Mouse (Mus musculus) C2C12 (cell line): Measurements from ENCODE around the gene Ifitm1. TPM values are rescaled to one million over a fixed set of nuclear protein-coding genes. Genes with fewer than 3 reads are reported as not detected.
A peak's percentile ranks its signal among the peaks of the same experiment; 100 is the strongest.

Experiments used
- H3K27me3 ChIP-seq: one replicate; pipeline ENCODE4 v1.6.1; 2011; ENCODE audit not compliant: control insufficient read depth, insufficient read depth, insufficient read length
- H3K36me3 ChIP-seq: one replicate; pipeline ENCODE4 v1.6.1; 2011; ENCODE audit not compliant: control insufficient read depth, insufficient read depth
- H3K4me3 ChIP-seq: one replicate; pipeline ENCODE4 v1.5.1; 2011; ENCODE audit warnings: mild to moderate bottlenecking, control low read depth; ENCODE audit not compliant: poor library complexity, insufficient read depth, severe bottlenecking
- H3K79me2 ChIP-seq: one replicate; pipeline ENCODE4 v1.6.1; 2011; ENCODE audit not compliant: control insufficient read depth, insufficient read depth
- H3K79me3 ChIP-seq: one replicate; pipeline ENCODE4 v1.6.1; 2011; ENCODE audit warnings: low read depth, control low read depth
- H3ac ChIP-seq: one replicate; pipeline ENCODE3; 2011; ENCODE audit warnings: low read depth; ENCODE audit not compliant: control insufficient read depth, insufficient read length
- CEBPB ChIP-seq: IDR thresholded peaks from one replicate; pipeline ENCODE4 v1.6.1; 2011; ENCODE audit warnings: low read depth, mild to moderate bottlenecking, control low read depth, moderate library complexity
- CTCF ChIP-seq: IDR thresholded peaks from one replicate; pipeline ENCODE4 v1.5.1; 2011; ENCODE audit not compliant: control insufficient read depth, insufficient read depth, insufficient read length
- FOSL1 ChIP-seq: IDR thresholded peaks from one replicate; pipeline ENCODE4 v1.8.0; 2011; ENCODE audit warnings: mild to moderate bottlenecking, low read length; ENCODE audit not compliant: poor library complexity, insufficient read depth, severe bottlenecking
- MAX ChIP-seq: IDR thresholded peaks from one replicate; pipeline ENCODE4 v1.6.1; 2011; ENCODE audit warnings: mild to moderate bottlenecking, control low read depth
- MYOD1 ChIP-seq: IDR thresholded peaks from one replicate; pipeline ENCODE4 v1.6.1; 2011; ENCODE audit warnings: low read depth; ENCODE audit not compliant: control insufficient read depth, insufficient read length
- MYOG ChIP-seq: IDR thresholded peaks from one replicate; pipeline ENCODE4 v1.6.1; 2011; ENCODE audit not compliant: control insufficient read depth, insufficient read length; ENCODE audit errors: extremely low read depth
- USF1 ChIP-seq: IDR thresholded peaks from one replicate; pipeline ENCODE4 v1.6.1; 2011; ENCODE audit warnings: low read depth, mild to moderate bottlenecking, control low read depth, moderate library complexity
- polyA plus RNA-seq: library from polyadenylated mRNA; unstranded; fragments of >200 nt; fragmentation: generic; extraction: Trizol; gene quantifications from one replicate; pipeline ENCODE4 v1.2.1, GENCODE M21; 2012; ENCODE audit warnings: missing spikeins

The Ifitm1 gene
- polyA plus RNA-seq, 1 experiment: 60.7 TPM

DNA sequence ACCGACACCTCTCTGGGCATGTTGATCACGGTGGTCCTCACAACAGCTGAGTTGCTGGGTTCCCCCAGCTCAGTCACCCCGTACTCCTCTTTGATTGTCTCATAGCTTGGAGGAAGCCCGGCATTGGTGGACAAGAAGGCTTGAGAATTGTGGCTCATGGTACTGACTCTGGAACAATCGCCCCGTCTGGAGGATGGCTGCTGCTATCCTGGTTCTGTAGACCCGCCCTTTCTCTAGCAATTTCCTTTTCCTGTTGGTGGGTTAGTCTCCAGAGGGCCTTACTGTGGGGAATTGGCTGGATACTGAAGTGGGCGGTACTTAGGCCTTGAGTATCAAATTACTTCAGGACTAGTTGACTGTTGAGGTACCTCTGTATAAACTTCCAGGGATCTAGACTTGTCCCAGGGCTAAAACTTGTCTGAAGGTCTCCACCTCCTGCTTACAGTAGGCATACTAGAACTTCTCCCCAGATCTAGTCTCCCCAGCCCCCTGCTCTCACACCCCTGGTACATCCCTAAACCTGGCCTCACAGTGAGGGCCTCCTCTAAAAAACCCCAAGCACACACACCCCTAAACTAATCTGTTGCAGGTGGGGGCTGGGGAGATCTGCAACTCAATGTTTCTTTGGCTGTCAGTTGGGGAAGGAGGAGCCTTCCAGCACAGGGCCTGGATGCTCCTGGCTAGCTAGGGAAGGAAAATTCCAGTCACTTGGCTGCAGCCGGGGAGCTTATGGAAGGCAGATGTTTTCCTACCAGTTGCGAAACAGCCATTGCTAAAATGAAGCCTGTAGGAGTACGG, 11.1 kb upstream of the Ifitm1 start, which contains the start of the genes Gm45717 and Ifitm2:
Gene Gm45717, minus strand, starts transcription at position 180 of the 798 bp plus-strand sequence.
Gene Ifitm2, minus strand, starts transcription at position 230 of the 798 bp plus-strand sequence.
- peaks cover 48% of the 10 kb centered on the region for H3K79me2 ChIP-seq
- no peaks in the 10 kb centered on the region for H3K27me3 ChIP-seq
- peak within 1 kb of the TSS; percentile 82 for H3K4me3 ChIP-seq
- peak within 1 kb of the TSS; percentile 87 for H3ac ChIP-seq
- H3K36me3 ChIP-seq: peaks cover 9% of the 10 kb centered on the region
- TF ChIP-seq CEBPB: peak; percentile 93
- peak; percentile 30 for TF ChIP-seq MAX
- TF ChIP-seq USF1: no peak
- TF ChIP-seq CTCF: no peak
- peaks cover 39% of the 10 kb centered on the region for H3K79me3 ChIP-seq

DNA sequence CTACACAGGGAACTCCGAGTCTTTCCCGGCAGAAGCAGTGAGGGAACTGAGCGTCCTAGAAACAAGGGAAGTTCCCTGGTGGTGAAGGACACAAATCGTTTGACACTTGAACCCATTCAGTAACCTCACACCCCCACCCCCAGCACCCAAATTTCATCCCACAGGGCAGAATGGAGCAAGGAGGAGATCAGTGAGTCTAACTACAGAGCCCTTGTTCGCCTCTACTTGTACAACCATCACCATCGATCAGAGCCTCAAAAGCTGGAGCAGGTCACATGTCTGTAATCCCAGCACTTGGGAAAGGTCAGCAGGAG, 10.5 kb upstream of the Ifitm1 start:
- Histone ChIP-seq H3K79me3 (peaks cover 38% of the 10 kb centered on the region), H3K79me2 (peaks cover 43% of the 10 kb centered on the region), H3K27me3 (no peaks in the 10 kb centered on the region), H3ac (no peak overlapping the region), H3K36me3 (peaks cover 9% of the 10 kb centered on the region), H3K4me3 (no peak overlapping the region)
- no peak for TF ChIP-seq MYOG
- TF ChIP-seq FOSL1: no peak
- no peak for TF ChIP-seq MYOD1
- no peak for TF ChIP-seq USF1
- no peak for TF ChIP-seq MAX
- no peak for TF ChIP-seq CEBPB
- no peak for TF ChIP-seq CTCF

- no peaks in the 10 kb centered on the region for H3K27me3 ChIP-seq
- no peak overlapping the region for H3K4me3 ChIP-seq
- H3K79me2 ChIP-seq: peaks cover 14% of the 10 kb centered on the region
- peaks cover 13% of the 10 kb centered on the region for H3K79me3 ChIP-seq
- no peaks in the 10 kb centered on the region for H3K36me3 ChIP-seq
- no peak overlapping the region for H3ac ChIP-seq
- TF ChIP-seq CTCF (peak; percentile 4), CEBPB (no peak)
Observed at GRCm38 (mm10) chr7:140959181-140959901, 7.7 kb upstream of the Ifitm1 start.

- Histone ChIP-seq H3K27me3 (no peaks in the 10 kb centered on the region), H3K79me2 (peaks cover 8% of the 10 kb centered on the region), H3ac (no peak overlapping the region), H3K36me3 (no peaks in the 10 kb centered on the region), H3K4me3 (no peak overlapping the region), H3K79me3 (peaks cover 7% of the 10 kb centered on the region)
- TF ChIP-seq MAX (no peak), CEBPB (no peak), MYOD1 (no peak), MYOG (no peak), CTCF (no peak), USF1 (no peak), FOSL1 (no peak)
Observed at GRCm38 (mm10) chr7:140960026-140960425, 7.0 kb upstream of the Ifitm1 start.

- H3K36me3 ChIP-seq: no peaks in the 10 kb centered on the region
- H3K79me3 ChIP-seq: no peaks in the 10 kb centered on the region
- H3ac ChIP-seq: no peak overlapping the region
- H3K27me3 ChIP-seq: no peaks in the 10 kb centered on the region
- no peak overlapping the region for H3K4me3 ChIP-seq
- TF ChIP-seq CEBPB: no peak
- no peak for TF ChIP-seq USF1
- no peak for TF ChIP-seq CTCF
- H3K79me2 ChIP-seq: no peaks in the 10 kb centered on the region
Observed at GRCm38 (mm10) chr7:140961416-140961815, 5.6 kb upstream of the Ifitm1 start.

- H3K27me3 ChIP-seq: no peaks in the 10 kb centered on the region
- H3K79me3 ChIP-seq: no peaks in the 10 kb centered on the region
- no peaks in the 10 kb centered on the region for H3K36me3 ChIP-seq
- TF ChIP-seq CEBPB: no peak
- no peak for TF ChIP-seq FOSL1
- TF ChIP-seq MYOG: no peak
- TF ChIP-seq USF1: no peak
- no peak overlapping the region for H3K4me3 ChIP-seq
- no peak overlapping the region for H3ac ChIP-seq
- H3K79me2 ChIP-seq: no peaks in the 10 kb centered on the region
Observed at GRCm38 (mm10) chr7:140962733-140963132, 4.3 kb upstream of the Ifitm1 start.
